Mouse (Mus musculus): ENCODE results near the gene Plscr4. TPM values are rescaled to one million over a fixed set of nuclear protein-coding genes. Genes with fewer than 3 reads are reported as not detected.

The Plscr4 gene
- polyA plus RNA-seq, 1 experiment, result 26.6 TPM

DNA sequence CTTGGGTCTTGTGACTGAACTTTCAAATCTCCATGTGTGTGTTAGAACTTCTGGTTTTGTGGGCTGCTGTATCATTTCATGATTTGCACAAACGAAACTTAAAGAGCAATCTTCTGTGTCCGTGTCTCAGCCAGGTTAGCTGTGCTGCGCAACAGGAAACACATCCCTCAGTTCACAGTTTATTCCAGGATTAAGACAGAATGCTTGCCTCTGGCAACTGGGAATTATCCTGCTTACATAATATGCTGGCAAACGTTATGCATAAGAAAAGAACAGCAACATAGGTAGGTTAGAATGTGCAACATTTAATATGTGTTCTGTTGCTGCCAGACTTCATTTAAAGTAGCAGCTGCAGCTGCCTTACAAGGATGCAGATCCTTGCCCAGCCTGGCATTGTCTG lies 10.6 kb downstream of the Plscr4 start:
- H3K4me3 ChIP-seq (replicated peaks; ENCODE audit: extremely low read depth, low read depth, low read length), result no peak overlapping the region
- no peak for TF ChIP-seq POLR2A (IDR thresholded peaks at IDR 0.05; ENCODE audit: borderline replicate concordance, extremely low read depth, low read depth, low read length)
- TF ChIP-seq CTCF (IDR thresholded peaks at IDR 0.05; ENCODE audit: insufficient read depth, low read length), result no peak
- DNase-seq, result no peak
- peaks cover 2% of the 10 kb centered on the region; the same call in 1 of the 2 replicates for H3K4me1 ChIP-seq (ENCODE audit: control insufficient read depth, insufficient read depth, low read length)
- 40% methylated on average over 4 of the region's 4 CpGs for WGBS

DNA sequence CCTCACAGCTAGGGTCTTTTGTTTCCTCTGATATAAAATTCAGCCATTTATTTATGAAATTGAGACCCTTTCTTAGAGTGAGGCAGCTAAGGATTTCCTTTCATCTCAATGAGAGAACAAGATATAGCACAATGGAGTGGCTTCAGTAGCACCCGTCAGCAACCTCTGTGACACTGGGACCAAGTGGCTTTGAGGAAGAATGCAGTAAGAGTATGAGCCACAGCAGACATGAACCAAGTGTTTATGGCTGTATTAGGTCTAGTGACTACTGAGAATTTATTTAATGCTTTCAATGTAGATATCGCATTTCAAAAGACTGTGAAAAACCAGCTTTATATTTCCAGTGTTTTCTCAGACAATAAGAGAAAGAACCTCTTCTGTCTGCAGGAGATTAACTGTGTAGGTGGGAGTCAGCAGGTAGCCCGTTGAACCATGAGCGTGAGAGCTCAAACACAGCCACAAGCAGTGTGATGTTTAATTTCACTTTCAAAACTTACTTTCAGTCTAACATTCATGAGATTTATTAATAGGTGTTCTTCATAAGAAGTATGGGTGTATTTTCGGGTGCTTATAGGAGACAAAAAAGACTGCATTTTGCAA lies 15.2 kb downstream of the Plscr4 start:
- TF ChIP-seq POLR2A (IDR thresholded peaks at IDR 0.05; ENCODE audit: borderline replicate concordance, extremely low read depth, low read depth, low read length), result no peak
- TF ChIP-seq CTCF (IDR thresholded peaks at IDR 0.05; ENCODE audit: insufficient read depth, low read length), result no peak
- no peak for DNase-seq
- Histone ChIP-seq H3K4me3 (replicated peaks; ENCODE audit: extremely low read depth, low read depth, low read length) (no peak overlapping the region), H3K4me1 (ENCODE audit: control insufficient read depth, insufficient read depth, low read length) (peaks cover 2% of the 10 kb centered on the region; the same call in 1 of the 2 replicates)
- 83% methylated on average over 5 of the region's 5 CpGs for WGBS

DNA sequence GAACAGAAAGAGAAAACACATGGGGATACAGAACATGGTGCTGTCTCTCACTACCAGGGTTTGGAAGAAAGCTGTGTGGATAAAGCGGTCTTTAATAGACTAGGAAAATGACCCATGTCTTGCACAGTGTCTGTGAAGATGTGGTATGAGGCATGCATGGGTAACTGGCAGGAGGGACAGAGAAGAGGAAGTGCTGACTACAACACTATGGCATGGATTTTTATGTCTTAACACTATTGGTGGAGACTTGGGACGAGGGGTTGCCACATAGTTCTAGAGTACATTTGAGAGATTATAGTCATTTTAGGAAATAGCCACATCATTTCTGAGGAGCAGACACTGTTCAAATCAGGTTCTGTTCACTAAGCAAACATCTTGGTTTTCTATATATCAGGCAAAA lies 16.0 kb downstream of the Plscr4 start:
- no peak for DNase-seq
- Histone ChIP-seq H3K4me3 (replicated peaks; ENCODE audit: extremely low read depth, low read depth, low read length) (no peak overlapping the region), H3K4me1 (ENCODE audit: control insufficient read depth, insufficient read depth, low read length) (no peaks in the 10 kb centered on the region)
- WGBS, result 84% methylated on average over 2 of the region's 2 CpGs
- no peak for TF ChIP-seq CTCF (IDR thresholded peaks at IDR 0.05; ENCODE audit: insufficient read depth, low read length)
- no peak for TF ChIP-seq POLR2A (IDR thresholded peaks at IDR 0.05; ENCODE audit: borderline replicate concordance, extremely low read depth, low read depth, low read length)

DNA sequence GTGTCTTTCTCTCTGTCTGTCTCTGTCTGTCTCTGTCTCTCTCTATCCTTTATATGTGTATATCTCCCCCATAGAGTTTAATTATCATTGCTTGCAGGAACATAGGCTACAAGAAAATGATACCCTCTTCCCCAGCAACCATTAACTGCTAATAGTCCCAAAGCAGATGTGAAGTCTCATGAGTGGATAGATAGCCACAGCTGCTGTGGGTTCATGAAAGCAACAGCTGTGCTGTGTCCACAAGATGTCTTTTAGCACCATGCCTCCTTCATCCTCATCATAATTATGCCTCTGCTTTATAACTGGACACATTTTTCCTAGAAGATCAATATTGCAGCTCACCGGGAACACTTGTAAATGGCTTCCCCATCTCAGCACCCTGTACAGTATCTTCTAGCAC lies 17.1 kb downstream of the Plscr4 start:
- H3K4me3 ChIP-seq (replicated peaks; ENCODE audit: extremely low read depth, low read depth, low read length), result no peak overlapping the region
- no peak for DNase-seq
- H3K4me1 ChIP-seq (ENCODE audit: control insufficient read depth, insufficient read depth, low read length), result no peaks in the 10 kb centered on the region
- TF ChIP-seq POLR2A (IDR thresholded peaks at IDR 0.05; ENCODE audit: borderline replicate concordance, extremely low read depth, low read depth, low read length) (no peak), CTCF (IDR thresholded peaks at IDR 0.05; ENCODE audit: insufficient read depth, low read length) (no peak)
- WGBS, result 81% methylated on average over 1 of the region's 1 CpGs

DNA sequence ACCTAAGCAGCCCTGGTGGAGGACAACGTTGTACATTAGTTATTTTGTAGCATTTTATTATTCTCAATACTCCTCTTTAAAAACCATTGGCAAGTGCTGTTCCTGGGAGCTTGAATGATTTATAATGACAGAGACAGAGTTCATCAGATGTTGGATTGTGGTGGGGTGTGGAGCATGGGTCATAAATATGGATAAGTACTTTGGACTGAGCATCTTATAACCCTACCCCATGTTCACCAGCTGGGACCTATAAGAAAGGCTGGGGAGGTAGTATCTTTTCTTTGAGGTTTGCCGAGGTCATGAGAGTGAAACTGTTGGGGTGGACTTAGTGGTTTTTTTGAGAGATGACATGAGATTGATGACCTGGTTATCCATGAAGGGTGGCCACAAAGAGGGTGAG lies 24.5 kb downstream of the Plscr4 start:
- 73% methylated on average over 2 of the region's 2 CpGs for WGBS
- no peak for TF ChIP-seq CTCF (IDR thresholded peaks at IDR 0.05; ENCODE audit: insufficient read depth, low read length)
- no peak for TF ChIP-seq POLR2A (IDR thresholded peaks at IDR 0.05; ENCODE audit: borderline replicate concordance, extremely low read depth, low read depth, low read length)
- no peaks in the 10 kb centered on the region; the same call in 1 of the 2 replicates for H3K4me1 ChIP-seq (ENCODE audit: control insufficient read depth, insufficient read depth, low read length)

DNA sequence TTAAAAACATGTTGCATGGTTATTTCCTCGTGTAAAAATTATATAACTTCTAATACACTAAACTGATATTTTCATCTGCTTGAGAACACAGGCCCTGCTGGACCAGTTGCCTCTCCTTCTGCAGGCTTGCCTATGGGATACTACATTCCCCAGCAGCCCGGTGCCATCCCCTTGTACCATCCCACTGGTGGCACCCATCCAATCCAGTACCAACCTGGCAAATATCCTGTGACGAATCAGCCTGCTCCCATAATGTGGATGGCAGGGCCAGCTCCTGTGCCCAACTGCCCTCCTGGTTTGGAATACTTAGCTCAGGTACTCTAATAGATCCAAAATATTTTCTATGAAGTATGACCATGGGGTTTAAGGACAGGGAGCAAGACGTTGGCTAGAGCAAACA lies 25.4 kb downstream of the Plscr4 start:
- no peak for DNase-seq
- 88% methylated on average over 4 of the region's 4 CpGs for WGBS
- H3K4me1 ChIP-seq (ENCODE audit: control insufficient read depth, insufficient read depth, low read length), result no peaks in the 10 kb centered on the region; the same call in 1 of the 2 replicates

More for the DNA sequence above, 24.5 kb downstream of the Plscr4 start:
- no peak for DNase-seq
- no peak overlapping the region for H3K4me3 ChIP-seq (replicated peaks; ENCODE audit: extremely low read depth, low read depth, low read length)

DNA sequence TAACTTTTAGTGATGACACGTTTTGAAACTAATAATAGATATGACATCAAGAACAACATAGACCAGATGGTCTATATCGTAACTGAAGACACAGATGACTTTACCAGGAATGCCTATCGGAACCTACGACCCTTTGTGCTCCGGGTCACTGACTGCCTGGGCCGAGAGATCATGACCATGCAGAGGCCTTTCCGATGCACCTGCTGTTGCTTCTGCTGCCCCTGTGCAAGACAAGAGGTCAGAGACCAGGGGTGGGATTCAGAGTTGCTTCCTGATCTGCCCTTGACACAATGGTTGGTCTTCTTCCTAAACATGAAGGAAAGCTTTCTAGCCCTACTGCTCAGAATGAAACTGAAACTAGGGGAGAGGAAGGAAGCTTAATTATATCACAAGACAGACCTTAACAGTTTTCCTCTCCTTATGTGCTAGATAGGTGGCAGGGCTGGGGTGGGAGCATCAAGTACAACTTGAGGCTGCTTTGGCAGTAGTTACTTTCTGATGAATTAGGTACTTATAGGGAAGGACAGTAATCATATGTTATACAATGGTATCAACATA lies 27.6 kb downstream of the Plscr4 start:
- no peak overlapping the region for H3K4me3 ChIP-seq (replicated peaks; ENCODE audit: extremely low read depth, low read depth, low read length)
- DNase-seq, result no peak
- TF ChIP-seq CTCF (IDR thresholded peaks at IDR 0.05; ENCODE audit: insufficient read depth, low read length) (no peak), POLR2A (IDR thresholded peaks at IDR 0.05; ENCODE audit: borderline replicate concordance, extremely low read depth, low read depth, low read length) (no peak)
- 82% methylated on average over 7 of the region's 7 CpGs for WGBS
- no peaks in the 10 kb centered on the region; the same call in 1 of the 2 replicates for H3K4me1 ChIP-seq (ENCODE audit: control insufficient read depth, insufficient read depth, low read length)

More for the DNA sequence above, 25.4 kb downstream of the Plscr4 start:
- TF ChIP-seq CTCF (IDR thresholded peaks at IDR 0.05; ENCODE audit: insufficient read depth, low read length) (no peak), POLR2A (IDR thresholded peaks at IDR 0.05; ENCODE audit: borderline replicate concordance, extremely low read depth, low read depth, low read length) (no peak)
- H3K4me3 ChIP-seq (replicated peaks; ENCODE audit: extremely low read depth, low read depth, low read length), result no peak overlapping the region

DNA sequence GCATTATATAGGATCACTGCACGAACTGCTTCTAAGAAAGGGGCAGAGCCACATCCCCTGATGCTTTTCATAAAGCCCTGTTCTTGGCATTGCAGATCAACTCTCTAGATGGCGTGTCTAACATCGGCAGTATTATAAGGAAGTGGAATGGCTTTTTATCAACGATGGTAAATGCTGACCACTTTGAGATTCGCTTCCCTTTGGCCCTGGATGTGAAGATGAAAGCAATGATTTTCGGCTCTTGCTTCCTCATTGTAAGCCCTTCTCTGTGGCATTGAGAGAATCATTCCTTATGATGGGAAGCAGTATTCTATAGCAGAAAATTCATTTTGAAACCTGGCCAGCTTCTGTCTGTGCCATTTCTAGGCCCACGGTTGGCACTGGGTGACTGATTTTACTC lies 32.7 kb downstream of the Plscr4 start:
- no peaks in the 10 kb centered on the region for H3K4me1 ChIP-seq (ENCODE audit: control insufficient read depth, insufficient read depth, low read length)
- WGBS, result 78% methylated on average over 7 of the region's 7 CpGs
- TF ChIP-seq POLR2A (IDR thresholded peaks at IDR 0.05; ENCODE audit: borderline replicate concordance, extremely low read depth, low read depth, low read length) (no peak), CTCF (IDR thresholded peaks at IDR 0.05; ENCODE audit: insufficient read depth, low read length) (no peak)
- no peak overlapping the region for H3K4me3 ChIP-seq (replicated peaks; ENCODE audit: extremely low read depth, low read depth, low read length)
- DNase-seq, result no peak

DNA sequence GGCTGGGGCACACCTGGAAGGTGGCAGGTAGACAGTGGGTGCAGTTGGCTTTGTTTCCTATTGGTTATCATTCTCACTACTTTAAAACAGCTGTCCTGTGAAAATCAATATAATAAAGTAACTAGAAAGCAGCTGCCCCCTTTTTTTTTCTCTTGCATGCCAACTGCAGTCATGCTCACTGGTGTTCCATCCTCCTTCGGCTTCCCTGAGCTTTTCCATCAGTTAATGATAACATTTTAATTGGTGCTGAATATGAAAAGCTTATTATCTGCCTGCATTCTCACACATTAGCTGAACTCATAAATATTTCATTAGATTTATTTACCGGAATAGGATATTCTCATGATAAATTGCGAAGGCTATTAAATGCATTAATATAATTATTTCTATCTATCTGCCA lies 33.1 kb downstream of the Plscr4 start:
- no peak overlapping the region for H3K4me3 ChIP-seq (replicated peaks; ENCODE audit: extremely low read depth, low read depth, low read length)
- TF ChIP-seq CTCF (IDR thresholded peaks at IDR 0.05; ENCODE audit: insufficient read depth, low read length) (no peak), POLR2A (IDR thresholded peaks at IDR 0.05; ENCODE audit: borderline replicate concordance, extremely low read depth, low read depth, low read length) (no peak)
- WGBS, result 90% methylated on average over 3 of the region's 3 CpGs
- no peaks in the 10 kb centered on the region for H3K4me1 ChIP-seq (ENCODE audit: control insufficient read depth, insufficient read depth, low read length)
- no peak for DNase-seq

DNA sequence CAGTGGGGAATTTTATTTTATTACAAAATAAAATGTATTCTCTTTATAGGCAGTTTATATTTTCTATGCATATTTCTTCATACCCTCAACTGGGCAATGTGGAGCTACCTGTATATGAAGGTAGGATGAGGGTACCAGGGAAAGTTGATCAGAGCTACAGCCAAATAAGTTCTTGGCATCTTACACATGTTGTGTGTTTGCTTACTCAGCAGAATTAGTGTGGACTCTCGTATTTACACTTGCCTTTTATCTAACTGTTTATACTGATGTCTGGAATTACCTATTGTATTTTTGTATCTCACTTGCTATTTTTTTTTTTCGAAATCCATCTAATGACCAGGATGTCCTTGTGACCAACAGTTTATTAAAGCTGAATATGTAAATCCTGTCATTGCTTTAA lies 34.1 kb downstream of the Plscr4 start:
- no peak for DNase-seq
- WGBS, result 49% methylated on average over 2 of the region's 2 CpGs
- no peak overlapping the region for H3K4me3 ChIP-seq (replicated peaks; ENCODE audit: extremely low read depth, low read depth, low read length)
- H3K4me1 ChIP-seq (ENCODE audit: control insufficient read depth, insufficient read depth, low read length), result no peaks in the 10 kb centered on the region
- TF ChIP-seq POLR2A (IDR thresholded peaks at IDR 0.05; ENCODE audit: borderline replicate concordance, extremely low read depth, low read depth, low read length), result no peak
- TF ChIP-seq CTCF (IDR thresholded peaks at IDR 0.05; ENCODE audit: insufficient read depth, low read length), result no peak

Measured in lung, adult 2 months (tissue).